Mouse (Mus musculus): Measurements from ENCODE around the gene 6030468B19Rik.
"Not testable (repeated sequence)": the region's sequence is repeated elsewhere in the genome, so short reads cannot be mapped to it uniquely, and the experiment has no call there.

Gene 6030468B19Rik

GRCm38 (mm10) chr11:117828888-117829604 is 31.6 kb downstream of the 6030468B19Rik start:
- DNase-seq (ENCODE audit: low spot score), result no peak

GRCm38 (mm10) chr11:117829671-117830215 is 32.3 kb downstream of the 6030468B19Rik start:
- no peak for DNase-seq (ENCODE audit: low spot score)

- no peak for DNase-seq (ENCODE audit: low spot score)
Observed at GRCm38 (mm10) chr11:117830401-117830800, 32.9 kb downstream of the 6030468B19Rik start.

GRCm38 (mm10) chr11:117832086-117832969 is 34.9 kb downstream of the 6030468B19Rik start:
- DNase-seq (ENCODE audit: low spot score), result no peak

GRCm38 (mm10) chr11:117833509-117833908 is 36.0 kb downstream of the 6030468B19Rik start:
- DNase-seq (ENCODE audit: low spot score), result not testable (repeated sequence)

GRCm38 (mm10) chr11:117834086-117834485 is 36.6 kb downstream of the 6030468B19Rik start:
- DNase-seq (ENCODE audit: low spot score), result no peak

- no peak for DNase-seq (ENCODE audit: low spot score)
Observed at GRCm38 (mm10) chr11:117836306-117836705, 38.8 kb downstream of the 6030468B19Rik start.

GRCm38 (mm10) chr11:117838572-117838971 is 41.1 kb downstream of the 6030468B19Rik start:
- no peak for DNase-seq (ENCODE audit: low spot score)

- DNase-seq (ENCODE audit: low spot score), result no peak
Observed at GRCm38 (mm10) chr11:117839021-117839420, 41.6 kb downstream of the 6030468B19Rik start.

GRCm38 (mm10) chr11:117840910-117841309 is 43.5 kb downstream of the 6030468B19Rik start:
- DNase-seq (ENCODE audit: low spot score), result no peak

- DNase-seq (ENCODE audit: low spot score), result no peak
Observed at GRCm38 (mm10) chr11:117843434-117843833, 46.0 kb downstream of the 6030468B19Rik start.

GRCm38 (mm10) chr11:117844997-117845396 is 47.5 kb downstream of the 6030468B19Rik start:
- no peak for DNase-seq (ENCODE audit: low spot score)

- no peak for DNase-seq (ENCODE audit: low spot score)
Observed at GRCm38 (mm10) chr11:117845651-117846050, 48.2 kb downstream of the 6030468B19Rik start.

GRCm38 (mm10) chr11:117846640-117847039 is 49.2 kb downstream of the 6030468B19Rik start:
- DNase-seq (ENCODE audit: low spot score), result no peak

GRCm38 (mm10) chr11:117847593-117848215 is 50.2 kb downstream of the 6030468B19Rik start:
- no peak for DNase-seq (ENCODE audit: low spot score)

GRCm38 (mm10) chr11:117848271-117848984 is 51.0 kb downstream of the 6030468B19Rik start:
- no peak for DNase-seq (ENCODE audit: low spot score)

GRCm38 (mm10) chr11:117848985-117849671 is 51.7 kb downstream of the 6030468B19Rik start, which contains the start of gene Birc5:
Birc5 (plus strand) TSS chr11:117849251.
- peak; percentile 92 for DNase-seq (ENCODE audit: low spot score)

- DNase-seq (ENCODE audit: low spot score), result no peak
Observed at GRCm38 (mm10) chr11:117852875-117853274, 55.4 kb downstream of the 6030468B19Rik start.

GRCm38 (mm10) chr11:117854241-117854640 is 56.8 kb downstream of the 6030468B19Rik start:
- DNase-seq (ENCODE audit: low spot score), result no peak

- DNase-seq (ENCODE audit: low spot score), result no peak
Observed at GRCm38 (mm10) chr11:117855360-117855759, 57.9 kb downstream of the 6030468B19Rik start.

- DNase-seq (ENCODE audit: low spot score), result no peak
Observed at GRCm38 (mm10) chr11:117855975-117856374, 58.5 kb downstream of the 6030468B19Rik start.

Data from left cerebral cortex, adult 11 months (tissue).